Mouse (Mus musculus): ENCODE results near the gene Mink1. TPM values are rescaled to one million over a fixed set of nuclear protein-coding genes. Genes with fewer than 3 reads are reported as not detected.

The Mink1 gene
- total and polyA plus RNA-seq, 2 experiments, result 11.0 to 51.4 TPM

DNA sequence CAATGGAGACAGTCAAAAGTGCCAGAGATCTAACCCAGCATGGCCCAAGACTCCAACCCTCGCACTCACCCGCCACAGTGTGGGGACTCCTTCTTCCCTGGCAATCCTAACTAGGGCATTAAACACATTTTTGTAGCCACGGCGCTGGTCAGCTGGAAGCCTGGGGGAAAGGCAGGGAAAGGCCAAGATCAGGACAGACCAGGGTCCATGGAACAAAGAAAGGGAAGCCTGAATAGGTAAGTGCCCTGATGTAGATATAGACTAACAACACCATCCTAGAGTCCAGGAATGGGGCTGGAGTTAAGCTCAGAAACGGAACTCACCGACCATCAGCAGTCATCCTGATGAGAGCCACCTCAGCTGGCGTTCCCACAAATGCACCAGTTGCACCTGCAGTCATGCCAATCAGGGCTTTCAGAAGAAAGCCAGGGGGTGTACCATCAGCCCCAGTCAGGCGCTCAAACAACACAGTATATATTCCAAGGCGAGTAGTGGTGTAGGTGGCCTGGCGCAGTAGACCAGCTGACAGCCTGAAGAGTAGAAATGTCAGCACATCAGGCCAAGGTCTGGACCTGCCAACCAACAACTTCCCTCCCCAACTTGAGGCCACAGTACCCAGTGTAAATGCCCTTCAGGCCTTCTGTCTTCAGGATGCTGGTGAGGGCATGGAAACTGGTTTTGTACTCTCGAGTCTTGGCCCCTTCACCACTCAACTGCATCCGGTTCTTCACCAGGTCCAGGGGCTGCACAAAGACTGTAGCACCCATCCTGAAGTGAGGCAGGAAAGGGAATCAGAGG lies 83.0 kb downstream of the Mink1 start:
- WGBS, result 77% methylated on average over 12 of the region's 12 CpGs
- H3K27me3 ChIP-seq (ENCODE audit: control insufficient read depth, insufficient read depth, low read length), result no peaks in the 10 kb centered on the region
- H3K4me1 ChIP-seq (ENCODE audit: control insufficient read depth, insufficient read depth, low read length), result peaks cover 18% of the 10 kb centered on the region
- peak overlapping the region; percentile 98 for H3K9ac ChIP-seq (ENCODE audit: low read depth, low read length)
- no peak for TF ChIP-seq CTCF (IDR thresholded peaks at IDR 0.05; ENCODE audit: low read depth, low read length)
- no peak for TF ChIP-seq POLR2A (IDR thresholded peaks at IDR 0.05; ENCODE audit: extremely low read depth, insufficient read depth, low read length)
- peaks cover 17% of the 10 kb centered on the region; the same call in 1 of the 2 replicates for H3K79me2 ChIP-seq (ENCODE audit: control insufficient read depth, insufficient read depth, low read length)
- no peak overlapping the region for H3K27ac ChIP-seq (replicated peaks; ENCODE audit: insufficient read depth, low read depth, low read length)
- peaks cover 16% of the 10 kb centered on the region; the same call in 1 of the 2 replicates for H3K36me3 ChIP-seq (ENCODE audit: control insufficient read depth, insufficient read depth, low read length)
- peak overlapping the region; percentile 93 for H3K4me3 ChIP-seq (ENCODE audit: insufficient read depth, low read depth, low read length)
- DNase-seq (ENCODE audit: extremely low read depth, low read depth, low spot score), result no peak

DNA sequence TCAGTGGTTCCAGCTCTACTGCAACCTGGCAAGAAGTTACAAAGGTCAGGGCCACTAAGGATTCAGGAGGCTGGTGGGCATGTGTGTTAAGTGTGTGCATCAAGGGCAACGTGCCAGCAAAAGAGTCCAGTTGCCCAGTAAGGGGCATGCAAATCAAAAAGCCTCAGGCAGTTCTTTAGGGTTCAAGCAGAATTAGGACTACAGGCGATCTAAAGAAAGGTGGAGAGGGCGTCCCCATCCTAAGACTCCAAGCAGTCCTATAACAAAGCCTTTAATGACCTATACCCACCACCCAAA lies 83.5 kb downstream of the Mink1 start:
- peak overlapping the region; percentile 93 for H3K4me3 ChIP-seq (ENCODE audit: insufficient read depth, low read depth, low read length)
- H3K27ac ChIP-seq (replicated peaks; ENCODE audit: insufficient read depth, low read depth, low read length), result peak overlapping the region; percentile 93
- peaks cover 18% of the 10 kb centered on the region for H3K4me1 ChIP-seq (ENCODE audit: control insufficient read depth, insufficient read depth, low read length)
- TF ChIP-seq POLR2A (IDR thresholded peaks at IDR 0.05; ENCODE audit: extremely low read depth, insufficient read depth, low read length), result no peak
- TF ChIP-seq CTCF (IDR thresholded peaks at IDR 0.05; ENCODE audit: low read depth, low read length), result no peak
- WGBS, result 13% methylated on average over 3 of the region's 3 CpGs
- no peak for DNase-seq (ENCODE audit: extremely low read depth, low read depth, low spot score)
- peaks cover 17% of the 10 kb centered on the region; the same call in 1 of the 2 replicates for H3K79me2 ChIP-seq (ENCODE audit: control insufficient read depth, insufficient read depth, low read length)
- no peaks in the 10 kb centered on the region for H3K27me3 ChIP-seq (ENCODE audit: control insufficient read depth, insufficient read depth, low read length)
- peak overlapping the region; percentile 98 for H3K9ac ChIP-seq (ENCODE audit: low read depth, low read length)
- H3K36me3 ChIP-seq (ENCODE audit: control insufficient read depth, insufficient read depth, low read length), result peaks cover 20% of the 10 kb centered on the region

DNA sequence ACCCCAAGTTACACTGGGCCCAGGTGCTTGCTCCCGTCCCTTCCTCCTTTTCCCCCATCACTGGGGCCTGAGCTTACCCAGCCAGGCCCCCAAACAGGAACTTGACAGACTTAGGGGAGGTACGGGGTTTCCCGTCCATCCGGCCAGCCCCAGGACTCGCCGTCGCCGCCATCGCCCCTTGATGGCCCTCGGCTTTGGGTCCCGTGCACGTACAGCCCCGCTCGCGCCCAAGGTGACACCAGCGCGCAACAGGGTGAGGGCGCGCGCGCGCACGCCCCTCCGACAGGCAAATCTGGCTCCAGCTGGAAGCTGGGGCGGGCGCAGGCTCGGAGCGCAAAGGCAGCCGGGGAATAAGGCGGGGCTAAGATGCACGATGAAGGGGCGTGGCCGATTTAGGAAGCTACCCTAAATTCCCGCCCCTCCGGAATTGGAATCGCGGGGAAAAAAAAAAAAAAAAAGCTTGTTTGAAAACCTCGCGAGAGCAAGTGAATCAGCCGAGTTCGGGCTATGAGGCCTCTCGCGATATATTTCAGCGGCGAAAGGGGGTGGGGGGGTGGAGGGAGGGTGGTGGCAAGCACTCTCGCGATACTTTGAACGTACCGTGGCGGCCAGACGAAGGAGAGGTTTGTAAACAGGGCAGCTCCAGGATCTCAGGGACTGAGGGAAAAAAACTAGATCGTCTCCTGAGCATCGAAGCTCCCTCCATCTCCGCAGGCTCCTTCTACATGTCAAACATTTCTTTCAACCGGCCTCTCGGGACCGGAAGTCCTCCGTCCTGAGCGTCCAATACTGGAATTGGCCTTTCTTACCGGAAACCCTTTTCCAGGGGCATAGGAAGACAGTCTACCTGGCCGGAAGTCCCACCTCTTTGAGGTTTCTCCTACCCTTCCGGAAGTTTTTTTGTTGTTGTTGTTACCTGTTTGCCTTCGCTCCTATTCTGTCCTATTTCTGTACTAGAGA lies 84.3 kb downstream of the Mink1 start, which contains the start of the genes Rnf167 and Slc25a11:
Rnf167 (plus strand) TSS at position 545 of the 960 bp plus-strand sequence.
Slc25a11 (minus strand) TSS at position 789 of the 960 bp plus-strand sequence.
- H3K4me3 ChIP-seq (ENCODE audit: insufficient read depth, low read depth, low read length), result peak within 1 kb of the TSS; percentile 93
- H3K36me3 ChIP-seq (ENCODE audit: control insufficient read depth, insufficient read depth, low read length), result peaks cover 28% of the 10 kb centered on the region
- H3K4me1 ChIP-seq (ENCODE audit: control insufficient read depth, insufficient read depth, low read length), result peaks cover 20% of the 10 kb centered on the region
- peaks cover 19% of the 10 kb centered on the region; the same call in 1 of the 2 replicates for H3K79me2 ChIP-seq (ENCODE audit: control insufficient read depth, insufficient read depth, low read length)
- H3K27ac ChIP-seq (replicated peaks; ENCODE audit: insufficient read depth, low read depth, low read length), result peak within 1 kb of the TSS; percentile 98
- H3K27me3 ChIP-seq (ENCODE audit: control insufficient read depth, insufficient read depth, low read length), result no peaks in the 10 kb centered on the region
- peak; percentile 93 for DNase-seq (ENCODE audit: extremely low read depth, low read depth, low spot score)
- WGBS, result under 1% methylated on average over 63 of the region's 63 CpGs
- no peak for TF ChIP-seq CTCF (IDR thresholded peaks at IDR 0.05; ENCODE audit: low read depth, low read length)
- TF ChIP-seq POLR2A (IDR thresholded peaks at IDR 0.05; ENCODE audit: extremely low read depth, insufficient read depth, low read length), result peak; percentile 91
- H3K9ac ChIP-seq (ENCODE audit: low read depth, low read length), result peak within 1 kb of the TSS; percentile 98

DNA sequence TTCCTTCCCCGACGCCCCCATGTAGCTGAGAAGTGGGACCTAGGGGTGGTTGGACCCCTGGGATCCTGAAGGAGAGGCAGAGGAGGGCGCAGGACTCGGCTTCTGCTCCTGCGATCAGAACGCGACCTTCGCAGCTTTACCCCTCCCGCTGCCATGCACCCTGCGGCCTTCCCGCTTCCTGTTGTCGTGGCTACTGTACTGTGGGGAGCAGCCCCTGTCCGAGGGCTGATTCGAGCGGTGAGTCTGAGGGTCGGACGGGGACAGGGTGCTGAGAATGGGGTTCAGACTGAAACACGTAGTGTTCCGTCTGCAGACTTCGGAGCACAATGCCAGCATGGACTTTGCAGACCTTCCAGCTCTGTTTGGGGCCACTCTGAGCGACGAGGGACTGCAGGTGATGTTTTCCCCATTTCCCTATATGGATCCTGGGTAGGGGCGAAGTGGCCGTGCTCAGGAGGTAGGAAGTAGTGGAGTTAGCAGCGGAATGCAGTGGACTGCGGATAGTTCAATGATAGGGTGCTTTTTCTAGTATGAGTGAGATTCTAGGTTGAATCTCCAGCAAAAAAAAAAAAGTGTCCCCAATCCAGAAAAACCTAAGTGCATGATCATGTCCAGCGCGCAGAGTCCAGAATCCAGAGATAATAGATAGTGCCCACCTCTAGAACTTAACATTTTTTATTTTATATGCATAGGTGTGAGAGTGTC lies 85.2 kb downstream of the Mink1 start:
- Histone ChIP-seq H3K79me2 (ENCODE audit: control insufficient read depth, insufficient read depth, low read length) (peaks cover 24% of the 10 kb centered on the region), H3K4me1 (ENCODE audit: control insufficient read depth, insufficient read depth, low read length) (peaks cover 29% of the 10 kb centered on the region), H3K27ac (replicated peaks; ENCODE audit: insufficient read depth, low read depth, low read length) (peak overlapping the region; percentile 98), H3K36me3 (ENCODE audit: control insufficient read depth, insufficient read depth, low read length) (peaks cover 37% of the 10 kb centered on the region), H3K27me3 (ENCODE audit: control insufficient read depth, insufficient read depth, low read length) (no peaks in the 10 kb centered on the region), H3K9ac (ENCODE audit: low read depth, low read length) (peak overlapping the region; percentile 90), H3K4me3 (ENCODE audit: insufficient read depth, low read depth, low read length) (peak overlapping the region; percentile 77)
- no peak for TF ChIP-seq POLR2A (IDR thresholded peaks at IDR 0.05; ENCODE audit: extremely low read depth, insufficient read depth, low read length)
- no peak for TF ChIP-seq CTCF (IDR thresholded peaks at IDR 0.05; ENCODE audit: low read depth, low read length)
- DNase-seq (ENCODE audit: extremely low read depth, low read depth, low spot score), result no peak
- 2% methylated on average over 28 of the region's 28 CpGs for WGBS

DNA sequence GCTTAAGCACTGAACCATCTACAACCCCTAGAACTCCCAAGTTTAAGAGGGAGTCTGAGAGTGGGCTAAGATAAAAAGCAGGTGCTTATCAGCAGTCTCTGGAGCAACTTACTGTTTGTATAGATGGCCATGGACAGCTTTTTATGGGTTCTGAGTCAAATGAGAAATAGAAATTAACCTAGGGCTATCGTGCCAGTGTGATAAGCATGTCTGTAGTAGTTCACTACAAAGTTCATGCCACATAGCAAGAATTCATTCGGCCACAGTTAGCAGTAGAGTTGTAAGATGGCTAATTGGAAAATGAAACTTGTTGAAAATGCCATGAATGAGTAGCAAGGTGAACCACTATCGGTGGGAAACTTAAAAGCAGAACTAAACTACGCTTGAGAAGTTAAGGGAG lies 85.8 kb downstream of the Mink1 start:
- DNase-seq (ENCODE audit: extremely low read depth, low read depth, low spot score), result no peak
- no peak for TF ChIP-seq POLR2A (IDR thresholded peaks at IDR 0.05; ENCODE audit: extremely low read depth, insufficient read depth, low read length)
- TF ChIP-seq CTCF (IDR thresholded peaks at IDR 0.05; ENCODE audit: low read depth, low read length), result no peak
- Histone ChIP-seq H3K27me3 (ENCODE audit: control insufficient read depth, insufficient read depth, low read length) (no peaks in the 10 kb centered on the region), H3K79me2 (ENCODE audit: control insufficient read depth, insufficient read depth, low read length) (peaks cover 30% of the 10 kb centered on the region), H3K36me3 (ENCODE audit: control insufficient read depth, insufficient read depth, low read length) (peaks cover 38% of the 10 kb centered on the region), H3K4me1 (ENCODE audit: control insufficient read depth, insufficient read depth, low read length) (peaks cover 29% of the 10 kb centered on the region), H3K4me3 (ENCODE audit: insufficient read depth, low read depth, low read length) (peak overlapping the region; percentile 77; the same call in 1 of the 2 replicates), H3K27ac (replicated peaks; ENCODE audit: insufficient read depth, low read depth, low read length) (no peak overlapping the region), H3K9ac (ENCODE audit: low read depth, low read length) (peak overlapping the region; percentile 14; the same call in 1 of the 2 replicates)
- WGBS, result 31% methylated on average over 4 of the region's 4 CpGs
